Mouse (Mus musculus) megakaryocyte, embryonic 14.5 days (primary cell): Measurements from ENCODE around the gene Sdk2.

Experiments used
- FLI1 ChIP-seq: IDR thresholded peaks from 2 replicates; pipeline ENCODE4 v1.6.1; 2012; ENCODE audit warnings: low read length, inconsistent platforms, mixed read lengths
- GATA1 ChIP-seq: IDR thresholded peaks from 3 replicates; pipeline ENCODE4 v1.6.1; 2012; ENCODE audit warnings: mixed read lengths, low read length, inconsistent platforms, borderline replicate concordance

DNA sequence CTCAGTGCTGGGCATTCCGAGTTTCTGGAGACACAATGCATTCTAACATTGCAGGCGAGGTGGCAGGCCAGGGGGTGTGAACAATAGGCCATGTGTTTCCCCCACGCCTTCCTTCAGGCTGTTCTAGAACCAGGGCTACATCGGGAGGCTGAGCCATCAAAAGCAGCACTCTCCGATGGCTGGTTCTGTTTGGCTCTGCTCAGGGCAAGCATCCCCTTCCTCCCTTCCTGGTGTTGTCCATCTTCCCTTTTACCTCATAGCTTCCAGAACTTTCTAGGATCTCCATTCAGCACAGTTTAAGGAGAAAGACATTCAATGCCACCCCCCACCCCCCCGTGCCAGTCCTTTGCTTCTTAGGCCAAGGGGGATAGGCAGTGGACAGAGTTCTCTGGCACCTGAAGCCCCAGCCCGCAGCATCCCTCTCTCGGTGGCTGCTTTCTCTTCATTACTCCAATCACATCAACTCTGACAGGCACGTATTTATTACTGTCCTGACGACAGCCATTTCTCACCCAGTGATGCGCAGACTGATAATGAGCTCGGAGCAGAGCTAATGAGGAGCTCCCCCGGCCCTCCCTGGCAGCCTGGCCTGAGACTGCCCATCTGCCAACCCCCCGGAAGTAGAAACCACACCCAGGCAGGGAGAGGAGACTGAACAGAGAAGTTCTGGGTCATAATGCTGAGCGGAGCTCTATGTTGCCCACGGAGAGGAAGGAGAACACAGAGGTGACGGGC is 12.1 kb downstream of the Sdk2 start:
- TF ChIP-seq GATA1, result no peak
- no peak for TF ChIP-seq FLI1
